Mouse (Mus musculus): ENCODE measurements around the gene Plcb4.

Plcb4 gene

GRCm38 (mm10) chr2:136012759-136013158 is 353.9 kb downstream of the Plcb4 start:
- DNase-seq (ENCODE audit: low read depth): no peak

GRCm38 (mm10) chr2:136048464-136048863 is 389.7 kb downstream of the Plcb4 start:
- DNase-seq (ENCODE audit: low read depth): no peak

GRCm38 (mm10) chr2:136050793-136051615 is 392.2 kb downstream of the Plcb4 start:
- no peak for DNase-seq (ENCODE audit: low read depth)

- DNase-seq (ENCODE audit: low read depth): no peak
These were observed 393.0 kb downstream of the Plcb4 start, which contains the start of gene Lamp5 for GRCm38 (mm10) chr2:136051688-136052289. TSS of gene Lamp5 (plus strand) at chr2:136052239.

GRCm38 (mm10) chr2:136057861-136058331 is 399.1 kb downstream of the Plcb4 start:
- no peak for DNase-seq (ENCODE audit: low read depth)

GRCm38 (mm10) chr2:136058398-136058797 is 399.6 kb downstream of the Plcb4 start:
- DNase-seq (ENCODE audit: low read depth): no peak

GRCm38 (mm10) chr2:136059029-136059669 is 400.3 kb downstream of the Plcb4 start:
- no peak for DNase-seq (ENCODE audit: low read depth)
